Mouse (Mus musculus): ENCODE measurements around the gene Ip6k1. TPM values are rescaled to one million over a fixed set of nuclear protein-coding genes. Genes with fewer than 3 reads are reported as not detected.

Gene Ip6k1
- total RNA-seq, 2 experiments from 2014 or later: 241 to 243 TPM

DNA sequence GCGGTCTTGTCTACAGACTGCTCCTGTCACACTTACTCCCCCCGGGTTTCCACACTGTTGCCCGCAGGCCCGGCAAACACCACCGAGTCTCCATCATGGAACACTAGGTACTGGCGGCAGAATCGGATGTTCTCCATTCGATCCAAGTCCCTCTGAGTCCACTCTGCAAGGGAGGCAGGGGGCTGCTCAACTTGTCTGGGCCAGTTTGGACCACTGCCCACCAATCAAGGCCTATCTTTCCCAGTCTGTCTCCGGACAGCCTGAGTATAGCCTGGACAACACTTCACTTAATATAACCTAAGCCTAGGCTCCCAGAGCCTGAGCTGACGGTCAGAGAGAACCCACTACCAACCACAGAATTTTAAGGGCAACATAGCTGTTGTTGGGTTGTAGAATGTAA, 91.3 kb downstream of the Ip6k1 start:
- no peak for DNase-seq (ENCODE audit: low spot score in 2 of 2)

DNA sequence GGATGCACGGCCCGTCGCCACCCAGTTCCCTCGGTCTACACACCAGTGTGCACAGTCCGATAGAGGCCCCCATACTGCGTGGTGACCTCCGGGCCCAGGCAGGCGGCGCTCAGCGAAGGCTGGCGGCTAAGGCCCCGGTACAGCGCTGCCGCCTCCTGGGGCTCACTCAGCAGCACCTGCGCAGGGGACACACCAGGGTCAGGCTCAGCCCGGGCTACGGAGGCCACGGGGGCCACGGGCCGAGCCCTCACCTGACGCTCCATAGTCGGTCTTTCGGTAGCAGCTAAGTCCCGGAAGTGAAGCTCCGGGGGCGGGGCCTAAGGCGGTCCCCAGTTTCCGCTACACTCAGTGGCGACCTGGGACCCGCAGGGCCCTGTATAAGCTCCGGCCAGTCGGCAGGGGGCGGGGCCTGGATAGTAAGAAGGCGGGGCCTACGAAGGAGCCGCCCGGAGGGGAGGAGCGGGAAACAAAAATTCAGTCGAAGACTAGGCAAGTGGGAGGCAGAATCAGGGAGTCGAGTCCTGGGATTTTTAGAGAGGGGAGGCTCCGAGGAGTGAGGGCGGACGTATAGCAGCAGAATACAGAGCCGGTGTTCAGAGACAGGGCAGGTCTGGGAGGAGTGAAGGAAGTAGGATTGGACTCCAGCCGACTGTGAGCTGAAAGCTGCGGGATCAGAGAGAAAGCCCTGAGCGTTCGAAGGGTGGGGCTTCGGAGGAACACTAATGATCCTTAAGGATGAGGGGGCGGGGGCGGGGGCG, 92.1 kb downstream of the Ip6k1 start, which contains the start of gene Apeh:
Apeh (minus strand) TSS at position 423 of the 758 bp plus-strand sequence.
- peak; percentile 74 to 87 for DNase-seq (ENCODE audit: low spot score in 2 of 2)

DNA sequence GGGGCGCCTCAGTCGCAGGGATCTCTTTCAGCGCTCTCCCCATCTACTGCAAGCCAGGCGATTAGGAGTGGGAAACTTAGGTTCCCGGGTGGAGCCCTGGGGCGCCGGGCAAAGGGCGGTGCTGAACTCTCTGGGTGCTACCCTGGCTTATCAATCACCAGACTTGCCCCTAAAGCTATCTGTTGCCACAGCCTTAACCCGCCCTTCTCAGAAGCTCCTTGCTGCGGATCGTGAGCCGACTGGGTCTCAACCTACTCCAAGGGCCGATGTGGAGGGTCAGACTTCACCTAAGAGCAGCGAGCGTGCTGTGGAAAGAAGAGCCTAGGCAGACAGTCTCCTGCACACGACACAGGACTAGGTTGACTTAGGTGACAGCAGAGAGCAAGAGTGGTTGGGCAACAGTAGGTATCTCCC, 92.7 kb downstream of the Ip6k1 start:
- DNase-seq (ENCODE audit: low spot score in 2 of 2): no peak

DNA sequence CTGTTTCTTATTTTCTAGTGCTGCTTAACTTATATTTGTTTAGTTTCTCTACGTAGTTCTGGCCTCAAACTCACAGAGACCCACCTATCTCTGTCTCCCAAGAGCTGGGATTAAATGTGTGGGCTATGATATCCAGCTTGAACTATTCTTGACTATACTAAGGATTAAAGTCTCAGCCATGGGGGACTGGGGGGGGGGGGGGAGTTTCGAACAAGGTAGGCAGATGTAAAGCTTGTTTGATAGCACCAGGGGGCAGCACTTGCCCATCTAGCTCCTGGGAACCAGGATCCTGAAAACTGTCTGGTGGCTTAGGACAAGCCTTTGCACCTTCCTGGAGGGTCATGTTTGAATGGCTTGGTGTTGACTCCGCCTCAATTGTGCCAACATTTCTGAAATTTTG, 93.2 kb downstream of the Ip6k1 start:
- peak in 1 of 2 experiments; percentile 71 for DNase-seq (ENCODE audit: low spot score in 2 of 2)

DNA sequence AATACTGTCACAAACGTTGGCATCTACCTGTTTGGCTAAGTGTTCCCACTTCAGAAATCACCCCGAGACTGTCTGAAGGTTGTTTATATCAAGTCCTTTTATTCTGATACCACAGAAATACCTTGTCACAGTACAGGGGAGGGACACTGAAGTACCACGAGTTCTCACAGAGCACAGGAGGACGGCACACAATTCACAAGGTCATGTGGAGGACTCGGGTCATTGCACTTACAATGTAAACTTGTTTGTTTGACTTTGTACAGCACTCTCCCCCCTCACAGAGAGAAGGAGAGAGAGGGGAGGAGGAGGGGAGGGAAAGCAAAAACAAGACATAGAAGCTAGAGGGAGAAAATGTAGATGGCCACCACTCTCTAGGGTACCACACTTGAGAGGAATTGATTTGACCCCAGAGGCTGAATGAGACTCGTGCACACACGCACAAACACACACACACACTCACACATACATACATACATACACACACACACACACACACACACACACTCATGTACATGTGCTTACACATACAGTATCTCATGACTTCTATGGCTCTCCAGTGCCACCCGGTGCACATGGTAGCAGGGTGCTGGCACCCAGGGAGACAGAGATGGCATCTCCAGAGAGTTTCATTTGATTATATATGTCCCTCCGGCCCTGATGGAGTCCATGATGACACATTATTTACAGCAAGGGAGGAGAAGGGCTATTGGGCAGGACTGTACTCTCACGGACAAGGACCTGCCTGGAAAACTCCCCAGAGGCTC, 93.8 kb downstream of the Ip6k1 start:
- no peak for DNase-seq (ENCODE audit: low spot score in 2 of 2)

Small RNA genes within 50 kb of the gene (microRNA-seq; reads per million reads assigned to microRNA genes)
- gene Mir7088: 0 reads per million in 2 experiments

Other genes starting within 250 kb of the Ip6k1 start
- gene Rbm5, start 231.5 kb upstream of the Ip6k1 start, total RNA-seq (2021): 100 to 1,000 TPM; 126 to 142 TPM
- 10 to 100 TPM; 52.3 to 59.6 TPM for gene Rbm6, start 129.3 kb upstream of the Ip6k1 start, total RNA-seq (2021)
- 10 to 100 TPM; 25.9 to 27.4 TPM for gene Mon1a, start 114.3 kb upstream of the Ip6k1 start, total RNA-seq (2021)
- 1 to 10 TPM; 1.9 TPM for gene Mst1r, start 95.6 kb upstream of the Ip6k1 start, total RNA-seq (2021)
- gene Actl11, start 74.0 kb upstream of the Ip6k1 start, total RNA-seq (2021): not detected
- gene Camkv, start 66.8 kb upstream of the Ip6k1 start, total RNA-seq (2021): 100 to 1,000 TPM; 554 to 575 TPM
- gene Traip, start 52.4 kb upstream of the Ip6k1 start, total RNA-seq (2021): 10 to 100 TPM; 17.1 to 18.9 TPM
- gene Uba7, start 27.0 kb upstream of the Ip6k1 start, total RNA-seq (2021): 1 to 10 TPM; 5.1 to 5.9 TPM
- 1 to 10 TPM; 2.0 TPM for gene Gm20661, start 19.4 kb upstream of the Ip6k1 start, total RNA-seq (2021)
- 10 to 100 TPM; 10.7 to 14.7 TPM for gene Inka1, start 16.6 kb upstream of the Ip6k1 start, total RNA-seq (2021)
- 1 to 10 TPM; 4.4 to 6.9 TPM for gene Cdhr4, start 10.0 kb upstream of the Ip6k1 start, total RNA-seq (2021)
- gene Gm20662, start 6.2 kb upstream of the Ip6k1 start, total RNA-seq (2021): 1 to 10 TPM; 2.5 to 5.5 TPM
- 10 to 100 TPM; 15.5 to 17.2 TPM for gene Gmppb, start 46.7 kb downstream of the Ip6k1 start, total RNA-seq (2021)
- gene Amigo3, start 50.7 kb downstream of the Ip6k1 start, total RNA-seq (2021): 1 to 10 TPM; 2.3 to 2.5 TPM
- gene Mst1, start 77.9 kb downstream of the Ip6k1 start, total RNA-seq (2021): not detected
- gene Rnf123, start 80.8 kb downstream of the Ip6k1 start, total RNA-seq (2021): 100 to 1,000 TPM in 1 of 2 experiments, 10 to 100 TPM in 1; 87.8 to 104 TPM
- gene Apeh, start 92.1 kb downstream of the Ip6k1 start, total RNA-seq (2021): 10 to 100 TPM; 27.0 to 35.7 TPM
- gene Bsn, start 187.9 kb downstream of the Ip6k1 start, total RNA-seq (2021): 100 to 1,000 TPM; 228 to 231 TPM

Measured in layer of hippocampus, adult 18-20 months (tissue).